Mouse (Mus musculus): Measurements from ENCODE around the gene Ppp1r13l. TPM values are rescaled to one million over a fixed set of nuclear protein-coding genes. Genes with fewer than 3 reads are reported as not detected.

Ppp1r13l gene
- total RNA-seq, 1 experiment from 2014 or later: 0.60 TPM

- ATAC-seq (replicated peaks in 1 of 2; ENCODE audit: insufficient read depth in 1 of 2, low FRiP score in 2 of 2, low TSS enrichment in 1 of 2, low read depth in 1 of 2, poor library complexity in 2 of 2, severe bottlenecking in 2 of 2): no peak
Measured at GRCm38 (mm10) chr7:19388699-19389413, 29.3 kb downstream of the Ppp1r13l start.

GRCm38 (mm10) chr7:19394484-19394883, 34.9 kb downstream of the Ppp1r13l start:
- no peak for ATAC-seq (replicated peaks in 1 of 2; ENCODE audit: insufficient read depth in 1 of 2, low FRiP score in 2 of 2, low TSS enrichment in 1 of 2, low read depth in 1 of 2, poor library complexity in 2 of 2, severe bottlenecking in 2 of 2)

DNA sequence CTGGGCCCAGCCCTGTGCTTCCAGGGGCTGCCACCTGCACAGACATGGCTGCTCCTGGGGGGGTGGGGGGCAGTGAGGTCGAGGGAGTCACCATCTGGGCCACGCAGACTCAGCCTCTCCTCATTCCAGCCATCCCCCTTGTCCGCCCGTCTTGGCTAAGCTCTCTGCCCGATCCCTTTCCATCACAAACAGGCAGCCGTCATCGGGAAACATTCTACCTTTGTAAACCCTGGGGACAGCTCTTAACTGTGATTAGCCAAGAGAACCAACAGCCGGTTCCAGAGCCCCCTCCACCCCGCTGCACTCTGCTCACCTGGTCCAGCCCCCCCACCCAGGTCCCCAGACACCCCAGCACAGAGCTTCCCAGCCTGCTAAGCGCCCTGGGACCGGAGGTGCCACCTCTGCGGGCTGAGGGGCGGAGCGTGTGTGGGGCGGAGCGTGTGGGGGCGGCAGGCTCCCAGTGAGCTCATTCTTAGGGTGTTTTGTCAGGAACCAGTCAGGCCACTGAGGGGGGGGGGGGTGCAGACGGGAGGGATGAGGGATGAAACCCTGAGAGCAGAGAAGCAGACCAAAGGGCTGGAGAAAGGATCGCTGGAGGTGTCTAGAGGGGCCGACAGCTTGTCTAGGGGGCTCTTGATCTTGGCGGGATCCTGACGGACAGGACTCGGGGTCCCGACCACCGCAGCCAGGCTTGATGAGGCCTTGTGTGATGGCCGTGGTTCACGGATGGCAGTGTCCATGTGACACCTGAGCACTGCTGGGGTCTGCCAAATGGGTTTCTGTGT, 40.1 kb downstream of the Ppp1r13l start:
- peak; percentile 72 to 76 for ATAC-seq (replicated peaks in 1 of 2; ENCODE audit: insufficient read depth in 1 of 2, low FRiP score in 2 of 2, low TSS enrichment in 1 of 2, low read depth in 1 of 2, poor library complexity in 2 of 2, severe bottlenecking in 2 of 2)

GRCm38 (mm10) chr7:19400946-19401345, 41.4 kb downstream of the Ppp1r13l start:
- no peak for ATAC-seq (replicated peaks in 1 of 2; ENCODE audit: insufficient read depth in 1 of 2, low FRiP score in 2 of 2, low TSS enrichment in 1 of 2, low read depth in 1 of 2, poor library complexity in 2 of 2, severe bottlenecking in 2 of 2)

DNA sequence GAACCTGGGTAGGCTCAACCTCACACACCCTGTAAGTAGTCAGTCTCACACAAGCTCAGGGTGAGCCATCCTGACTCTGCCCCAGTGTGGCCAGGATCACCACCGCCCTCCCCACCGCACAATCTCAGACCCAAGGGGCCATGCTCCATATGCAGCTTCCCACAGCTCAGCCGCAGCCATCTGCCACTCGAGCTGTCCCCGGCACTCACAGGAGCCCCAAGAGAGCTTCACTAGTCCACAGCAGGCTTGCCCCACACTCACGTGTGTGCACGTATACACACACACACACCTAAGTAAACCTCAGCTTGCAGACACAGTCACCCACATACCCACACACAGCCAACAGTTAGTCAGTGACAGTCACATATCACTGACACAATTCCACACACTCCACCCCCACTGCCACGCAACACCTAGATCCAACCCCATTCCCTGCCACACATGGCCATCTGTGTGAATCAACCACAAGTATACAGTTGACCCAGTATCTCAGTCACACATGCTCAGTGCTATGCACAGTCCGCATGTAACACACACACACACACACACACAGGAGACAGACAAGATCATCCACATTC, 43.1 kb downstream of the Ppp1r13l start:
- no peak for ATAC-seq (replicated peaks in 1 of 2; ENCODE audit: insufficient read depth in 1 of 2, low FRiP score in 2 of 2, low TSS enrichment in 1 of 2, low read depth in 1 of 2, poor library complexity in 2 of 2, severe bottlenecking in 2 of 2)

GRCm38 (mm10) chr7:19403731-19404296, 44.3 kb downstream of the Ppp1r13l start, which contains the start of gene Klc3:
Klc3 (minus strand) TSS chr7:19404104.
- peak; percentile 39 to 54; a peak in 2 of 4 replicates for ATAC-seq (replicated peaks in 1 of 2; ENCODE audit: insufficient read depth in 1 of 2, low FRiP score in 2 of 2, low TSS enrichment in 1 of 2, low read depth in 1 of 2, poor library complexity in 2 of 2, severe bottlenecking in 2 of 2)

DNA sequence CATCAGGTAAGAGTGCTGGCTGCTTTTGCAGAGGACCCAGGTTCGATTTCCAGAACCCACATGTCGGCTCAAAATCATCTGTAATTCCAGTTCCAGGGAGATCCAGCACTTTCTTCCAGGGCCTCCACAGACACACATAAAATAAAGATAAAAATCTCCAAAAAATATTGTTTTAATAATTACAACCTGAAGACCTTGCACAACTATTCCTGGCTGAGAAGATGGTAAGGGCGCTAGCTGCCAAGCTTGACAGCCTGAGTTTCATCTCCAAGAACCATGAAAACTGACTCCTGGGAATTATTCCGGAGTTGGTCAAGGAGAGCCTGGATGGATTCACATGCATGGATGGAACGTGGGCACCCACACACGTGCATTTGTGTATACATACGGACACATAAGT, 44.9 kb downstream of the Ppp1r13l start, which contains the start of gene Ckm:
Gene Ckm (plus strand): TSS at position 301 of the 400 bp plus-strand sequence.
- ATAC-seq (replicated peaks in 1 of 2; ENCODE audit: insufficient read depth in 1 of 2, low FRiP score in 2 of 2, low TSS enrichment in 1 of 2, low read depth in 1 of 2, poor library complexity in 2 of 2, severe bottlenecking in 2 of 2): no peak

DNA sequence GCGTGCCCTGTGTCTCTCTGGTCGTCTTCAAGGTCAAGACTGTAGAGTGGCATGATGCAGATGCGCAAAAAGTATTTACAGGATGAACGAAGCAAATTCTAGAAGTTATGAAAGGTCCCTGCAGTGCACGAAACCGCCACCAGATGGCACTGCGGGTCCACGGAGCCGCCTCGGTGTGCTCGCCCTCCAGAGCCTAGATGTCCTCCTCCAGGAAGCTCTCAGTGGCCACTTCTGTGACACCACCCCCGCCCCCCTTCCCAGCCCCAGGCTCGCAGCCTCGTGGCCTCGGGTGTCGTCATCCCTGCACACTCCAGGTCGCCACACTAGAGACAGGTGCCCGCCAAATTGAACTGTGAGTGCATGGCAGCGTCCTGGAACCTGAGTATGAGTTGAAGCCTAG, 45.9 kb downstream of the Ppp1r13l start:
- ATAC-seq (replicated peaks in 1 of 2; ENCODE audit: insufficient read depth in 1 of 2, low FRiP score in 2 of 2, low TSS enrichment in 1 of 2, low read depth in 1 of 2, poor library complexity in 2 of 2, severe bottlenecking in 2 of 2): peak; percentile 86

- ATAC-seq (replicated peaks in 1 of 2; ENCODE audit: insufficient read depth in 1 of 2, low FRiP score in 2 of 2, low TSS enrichment in 1 of 2, low read depth in 1 of 2, poor library complexity in 2 of 2, severe bottlenecking in 2 of 2): no peak
Measured at GRCm38 (mm10) chr7:19409753-19410152, 50.2 kb downstream of the Ppp1r13l start.

GRCm38 (mm10) chr7:19410766-19411344, 51.3 kb downstream of the Ppp1r13l start:
- ATAC-seq (replicated peaks in 1 of 2; ENCODE audit: insufficient read depth in 1 of 2, low FRiP score in 2 of 2, low TSS enrichment in 1 of 2, low read depth in 1 of 2, poor library complexity in 2 of 2, severe bottlenecking in 2 of 2): no peak

DNA sequence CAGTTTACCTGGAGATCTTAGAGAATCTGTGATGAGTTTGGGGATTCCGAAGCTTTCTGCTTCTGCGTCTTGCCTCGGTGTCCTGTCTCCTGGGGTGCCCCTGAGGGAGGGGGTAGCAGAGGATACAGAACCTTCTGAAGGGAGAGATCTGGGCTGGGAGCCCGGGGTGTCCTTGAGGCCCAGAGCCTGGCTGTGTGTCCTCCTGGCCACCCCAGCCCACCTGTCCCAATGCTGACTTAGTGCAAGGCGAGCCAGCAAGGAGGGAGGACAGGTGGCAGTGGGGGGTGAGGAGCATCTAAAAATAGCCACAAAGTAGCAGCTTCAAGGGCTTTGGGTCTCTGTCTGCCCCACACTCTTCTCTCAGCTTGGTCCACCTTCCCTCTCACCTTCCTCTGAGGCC, 52.2 kb downstream of the Ppp1r13l start:
- ATAC-seq (replicated peaks in 1 of 2; ENCODE audit: insufficient read depth in 1 of 2, low FRiP score in 2 of 2, low TSS enrichment in 1 of 2, low read depth in 1 of 2, poor library complexity in 2 of 2, severe bottlenecking in 2 of 2): no peak

DNA sequence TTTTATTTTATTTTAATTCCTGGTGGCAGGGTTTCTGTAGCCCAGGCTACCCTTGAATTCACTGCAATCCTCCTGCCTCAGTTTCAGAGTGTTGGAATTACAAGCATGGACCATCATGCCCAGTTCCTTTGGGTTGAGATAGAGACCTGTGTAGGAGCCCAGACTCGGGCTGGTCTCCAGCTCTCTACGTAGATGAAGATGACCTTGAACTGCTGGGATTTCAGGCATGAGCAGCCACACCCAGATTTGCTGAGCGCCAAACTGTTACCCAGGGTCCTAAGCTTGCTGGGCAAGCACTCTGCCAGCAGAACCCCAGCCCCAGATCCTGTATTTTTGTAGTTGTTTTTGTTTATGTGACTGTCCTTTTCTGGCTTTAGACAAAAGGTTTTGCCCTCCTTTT, 54.0 kb downstream of the Ppp1r13l start:
- ATAC-seq (replicated peaks in 1 of 2; ENCODE audit: insufficient read depth in 1 of 2, low FRiP score in 2 of 2, low TSS enrichment in 1 of 2, low read depth in 1 of 2, poor library complexity in 2 of 2, severe bottlenecking in 2 of 2): no peak

DNA sequence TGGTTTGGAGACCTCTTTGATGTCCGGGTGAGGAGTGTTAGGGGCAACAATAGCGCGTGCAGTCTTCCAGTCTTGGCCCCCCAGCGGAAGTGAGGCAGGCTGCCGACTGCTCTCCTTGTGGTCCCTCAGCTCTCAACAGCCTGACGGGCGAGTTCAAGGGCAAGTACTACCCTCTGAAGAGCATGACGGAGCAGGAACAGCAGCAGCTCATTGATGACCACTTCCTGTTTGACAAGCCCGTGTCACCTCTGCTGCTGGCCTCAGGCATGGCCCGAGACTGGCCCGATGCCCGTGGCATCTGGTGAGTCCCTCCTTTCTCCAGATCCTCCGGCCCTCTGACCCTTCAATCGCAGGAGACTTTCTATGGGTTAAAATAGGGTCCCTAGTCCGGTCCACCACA, 57.0 kb downstream of the Ppp1r13l start:
- ATAC-seq (replicated peaks in 1 of 2; ENCODE audit: insufficient read depth in 1 of 2, low FRiP score in 2 of 2, low TSS enrichment in 1 of 2, low read depth in 1 of 2, poor library complexity in 2 of 2, severe bottlenecking in 2 of 2): no peak

- ATAC-seq (replicated peaks in 1 of 2; ENCODE audit: insufficient read depth in 1 of 2, low FRiP score in 2 of 2, low TSS enrichment in 1 of 2, low read depth in 1 of 2, poor library complexity in 2 of 2, severe bottlenecking in 2 of 2): no peak
Measured at GRCm38 (mm10) chr7:19420121-19420520, 60.6 kb downstream of the Ppp1r13l start.

DNA sequence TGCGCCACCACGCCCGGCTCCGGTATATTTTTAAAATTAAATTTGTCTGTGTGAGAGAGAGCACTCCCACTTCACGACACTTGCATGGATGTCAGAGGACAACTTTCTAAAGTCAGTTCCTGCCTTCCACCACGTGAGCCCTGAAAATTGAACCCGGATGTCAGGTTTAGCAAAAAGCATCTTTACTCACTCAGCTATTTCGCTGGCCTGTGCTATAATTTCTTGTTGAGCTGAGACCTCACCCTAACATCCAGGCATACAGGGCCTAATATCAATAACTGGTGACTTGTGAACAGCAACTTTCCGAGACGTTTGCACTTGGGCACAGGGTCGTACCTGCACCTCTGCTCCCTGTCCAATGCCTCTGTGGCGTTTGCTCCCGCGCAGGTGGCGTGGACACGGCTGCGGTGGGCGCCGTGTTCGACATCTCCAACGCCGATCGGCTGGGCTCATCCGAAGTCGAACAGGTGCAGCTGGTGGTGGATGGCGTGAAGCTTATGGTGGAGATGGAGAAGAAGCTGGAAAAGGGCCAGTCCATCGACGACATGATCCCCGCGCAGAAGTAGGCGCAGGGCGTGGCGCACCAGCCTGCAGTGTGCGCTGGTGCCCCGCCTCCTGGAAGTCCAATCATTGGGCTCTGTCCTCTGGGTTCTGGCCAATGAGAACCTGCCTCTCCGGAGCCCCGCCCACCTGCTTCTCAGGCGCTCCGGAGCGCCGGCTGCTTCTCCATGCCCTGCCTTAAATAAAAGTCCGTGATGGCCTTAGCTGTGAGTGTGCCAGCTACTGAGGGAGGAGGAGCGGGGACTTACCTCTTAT, 61.5 kb downstream of the Ppp1r13l start:
- peak; percentile 96 to 97 for ATAC-seq (replicated peaks in 1 of 2; ENCODE audit: insufficient read depth in 1 of 2, low FRiP score in 2 of 2, low TSS enrichment in 1 of 2, low read depth in 1 of 2, poor library complexity in 2 of 2, severe bottlenecking in 2 of 2)

DNA sequence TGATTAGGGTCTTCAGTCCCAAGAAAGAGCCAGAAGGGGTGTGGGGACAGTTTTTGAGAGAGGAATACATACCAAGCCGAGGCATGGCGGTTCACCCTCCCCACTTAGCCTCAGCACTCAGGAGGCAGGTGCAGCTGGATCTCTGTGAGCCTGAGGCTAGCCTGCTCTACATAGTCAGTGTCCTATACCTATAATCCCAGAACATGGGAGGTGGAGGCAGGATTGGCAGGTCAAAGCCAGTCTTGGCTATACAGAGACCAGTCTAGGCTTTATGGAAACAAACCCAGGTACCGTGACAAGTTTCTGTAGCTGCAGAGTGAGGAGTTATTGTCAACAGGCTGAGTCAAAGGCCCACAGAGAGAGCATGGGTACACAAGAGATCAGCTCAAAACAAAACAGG, 63.5 kb downstream of the Ppp1r13l start:
- ATAC-seq (replicated peaks in 1 of 2; ENCODE audit: insufficient read depth in 1 of 2, low FRiP score in 2 of 2, low TSS enrichment in 1 of 2, low read depth in 1 of 2, poor library complexity in 2 of 2, severe bottlenecking in 2 of 2): no peak

GRCm38 (mm10) chr7:19424051-19424450, 64.5 kb downstream of the Ppp1r13l start:
- no peak for ATAC-seq (replicated peaks in 1 of 2; ENCODE audit: insufficient read depth in 1 of 2, low FRiP score in 2 of 2, low TSS enrichment in 1 of 2, low read depth in 1 of 2, poor library complexity in 2 of 2, severe bottlenecking in 2 of 2)

All from hematopoietic stem cell, adult 5-6 weeks (primary cell).